Mouse (Mus musculus): ENCODE results near the gene Gm47955. TPM values are rescaled to one million over a fixed set of nuclear protein-coding genes. Genes with fewer than 3 reads are reported as not detected.
A peak's percentile ranks its signal among the peaks of the same experiment; 100 is the strongest.
"Not testable (repeated sequence)": the region's sequence is repeated elsewhere in the genome, so short reads cannot be mapped to it uniquely, and the experiment has no call there.

The Gm47955 gene
- polyA plus RNA-seq, 1 experiment from 2014 or later, result not detected

- WGBS, result 58% methylated on average over 4 of the region's 4 CpGs
- Histone ChIP-seq H3K27me3 (no peaks in the 10 kb centered on the region), H3K36me3 (no peaks in the 10 kb centered on the region), H3K4me1 (no peaks in the 10 kb centered on the region), H3K27ac (no peak overlapping the region), H3K9me3 (no peaks in the 10 kb centered on the region), H3K9ac (no peak overlapping the region), H3K4me2 (replicated peaks) (no peak overlapping the region), H3K4me3 (no peak overlapping the region)
- ATAC-seq (ENCODE audit: low FRiP score, low read depth), result no peak
Measured at GRCm38 (mm10) chr1:82972046-82972445, 12.0 kb downstream of the Gm47955 start.

GRCm38 (mm10) chr1:82973244-82973643, 13.2 kb downstream of the Gm47955 start:
- H3K9ac ChIP-seq, result no peak overlapping the region
- ATAC-seq (ENCODE audit: low FRiP score, low read depth), result no peak

GRCm38 (mm10) chr1:82973901-82974300, 13.8 kb downstream of the Gm47955 start:
- Histone ChIP-seq H3K4me1 (no peaks in the 10 kb centered on the region), H3K27me3 (no peaks in the 10 kb centered on the region), H3K27ac (no peak overlapping the region), H3K9ac (no peak overlapping the region), H3K9me3 (no peaks in the 10 kb centered on the region), H3K4me2 (replicated peaks) (no peak overlapping the region), H3K4me3 (no peak overlapping the region), H3K36me3 (no peaks in the 10 kb centered on the region)
- WGBS, result 71% methylated on average over 6 of the region's 6 CpGs
- no peak for ATAC-seq (ENCODE audit: low FRiP score, low read depth)

More at GRCm38 (mm10) chr1:82973244-82973643, 13.2 kb downstream of the Gm47955 start:
- 70% methylated on average over 1 of the region's 1 CpGs for WGBS
- H3K4me3 ChIP-seq, result no peak overlapping the region
- no peaks in the 10 kb centered on the region for H3K27me3 ChIP-seq
- no peak overlapping the region for H3K4me2 ChIP-seq (replicated peaks)
- no peak overlapping the region for H3K27ac ChIP-seq
- H3K9me3 ChIP-seq, result no peaks in the 10 kb centered on the region
- H3K36me3 ChIP-seq, result no peaks in the 10 kb centered on the region
- H3K4me1 ChIP-seq, result no peaks in the 10 kb centered on the region

GRCm38 (mm10) chr1:82974342-82974741, 14.3 kb downstream of the Gm47955 start:
- no peak overlapping the region for H3K4me3 ChIP-seq
- H3K27me3 ChIP-seq, result no peaks in the 10 kb centered on the region
- WGBS, result 90% methylated on average over 9 of the region's 9 CpGs
- no peak overlapping the region for H3K27ac ChIP-seq
- no peak for ATAC-seq (ENCODE audit: low FRiP score, low read depth)
- no peak overlapping the region for H3K4me2 ChIP-seq (replicated peaks)
- H3K36me3 ChIP-seq, result no peaks in the 10 kb centered on the region
- no peak overlapping the region for H3K9ac ChIP-seq
- H3K9me3 ChIP-seq, result no peaks in the 10 kb centered on the region
- no peaks in the 10 kb centered on the region for H3K4me1 ChIP-seq

GRCm38 (mm10) chr1:82975750-82976149, 15.7 kb downstream of the Gm47955 start:
- ATAC-seq (ENCODE audit: low FRiP score, low read depth), result no peak
- Histone ChIP-seq H3K4me1 (no peaks in the 10 kb centered on the region), H3K9me3 (no peaks in the 10 kb centered on the region), H3K36me3 (no peaks in the 10 kb centered on the region), H3K27ac (no peak overlapping the region), H3K27me3 (no peaks in the 10 kb centered on the region), H3K4me2 (replicated peaks) (no peak overlapping the region), H3K4me3 (no peak overlapping the region), H3K9ac (no peak overlapping the region)
- 82% methylated on average over 5 of the region's 5 CpGs for WGBS

GRCm38 (mm10) chr1:82977840-82978239, 17.8 kb downstream of the Gm47955 start:
- Histone ChIP-seq H3K36me3 (no peaks in the 10 kb centered on the region), H3K4me3 (no peak overlapping the region), H3K9me3 (no peaks in the 10 kb centered on the region), H3K4me1 (no peaks in the 10 kb centered on the region), H3K4me2 (replicated peaks) (no peak overlapping the region), H3K27ac (no peak overlapping the region), H3K9ac (no peak overlapping the region), H3K27me3 (no peaks in the 10 kb centered on the region)
- ATAC-seq (ENCODE audit: low FRiP score, low read depth), result no peak

GRCm38 (mm10) chr1:82986738-82987137, 26.7 kb downstream of the Gm47955 start:
- ATAC-seq (ENCODE audit: low FRiP score, low read depth), result no peak
- Histone ChIP-seq H3K27ac (no peak overlapping the region), H3K36me3 (no peaks in the 10 kb centered on the region), H3K4me1 (no peaks in the 10 kb centered on the region), H3K4me3 (no peak overlapping the region), H3K27me3 (no peaks in the 10 kb centered on the region), H3K9ac (no peak overlapping the region), H3K4me2 (replicated peaks) (no peak overlapping the region), H3K9me3 (peaks cover 8% of the 10 kb centered on the region; the same call in 1 of the 2 replicates)
- 90% methylated on average over 6 of the region's 6 CpGs for WGBS

- 41% methylated on average over 4 of the region's 4 CpGs for WGBS
- no peak overlapping the region for H3K4me3 ChIP-seq
- H3K4me1 ChIP-seq, result no peaks in the 10 kb centered on the region
- H3K9me3 ChIP-seq, result peaks cover 8% of the 10 kb centered on the region; the same call in 1 of the 2 replicates
- H3K4me2 ChIP-seq (replicated peaks), result no peak overlapping the region
- H3K27ac ChIP-seq, result no peak overlapping the region
- H3K9ac ChIP-seq, result no peak overlapping the region
- no peaks in the 10 kb centered on the region for H3K27me3 ChIP-seq
- no peaks in the 10 kb centered on the region for H3K36me3 ChIP-seq
- ATAC-seq (ENCODE audit: low FRiP score, low read depth), result peak; percentile 51; the same call in 1 of the 2 replicates
Measured at GRCm38 (mm10) chr1:82987530-82988198, 27.6 kb downstream of the Gm47955 start.

- ATAC-seq (ENCODE audit: low FRiP score, low read depth), result no peak
- no peak overlapping the region for H3K27ac ChIP-seq
- no peak overlapping the region for H3K4me2 ChIP-seq (replicated peaks)
- no peak overlapping the region for H3K4me3 ChIP-seq
- no peaks in the 10 kb centered on the region for H3K27me3 ChIP-seq
- WGBS, result 56% methylated on average over 4 of the region's 4 CpGs
- no peaks in the 10 kb centered on the region for H3K9me3 ChIP-seq
- no peaks in the 10 kb centered on the region for H3K36me3 ChIP-seq
- H3K4me1 ChIP-seq, result no peaks in the 10 kb centered on the region
- H3K9ac ChIP-seq, result no peak overlapping the region
Measured at GRCm38 (mm10) chr1:82991062-82991461, 31.0 kb downstream of the Gm47955 start.

GRCm38 (mm10) chr1:82991596-82991995, 31.5 kb downstream of the Gm47955 start:
- no peaks in the 10 kb centered on the region for H3K27me3 ChIP-seq
- H3K36me3 ChIP-seq, result no peaks in the 10 kb centered on the region
- H3K9ac ChIP-seq, result no peak overlapping the region
- H3K4me3 ChIP-seq, result no peak overlapping the region
- ATAC-seq (ENCODE audit: low FRiP score, low read depth), result no peak
- H3K9me3 ChIP-seq, result no peaks in the 10 kb centered on the region
- no peak overlapping the region for H3K27ac ChIP-seq
- WGBS, result 76% methylated on average over 3 of the region's 3 CpGs
- H3K4me2 ChIP-seq (replicated peaks), result no peak overlapping the region
- no peaks in the 10 kb centered on the region for H3K4me1 ChIP-seq

- Histone ChIP-seq H3K4me3 (no peak overlapping the region), H3K4me2 (replicated peaks) (no peak overlapping the region), H3K4me1 (no peaks in the 10 kb centered on the region), H3K9ac (no peak overlapping the region), H3K36me3 (no peaks in the 10 kb centered on the region), H3K9me3 (no peaks in the 10 kb centered on the region), H3K27me3 (no peaks in the 10 kb centered on the region), H3K27ac (no peak overlapping the region)
- no peak for ATAC-seq (ENCODE audit: low FRiP score, low read depth)
- WGBS, result 87% methylated on average over 6 of the region's 6 CpGs
Measured at GRCm38 (mm10) chr1:82992093-82992492, 32.0 kb downstream of the Gm47955 start.

GRCm38 (mm10) chr1:82993947-82994346, 33.9 kb downstream of the Gm47955 start:
- no peaks in the 10 kb centered on the region for H3K27me3 ChIP-seq
- no peaks in the 10 kb centered on the region for H3K9me3 ChIP-seq
- H3K4me1 ChIP-seq, result no peaks in the 10 kb centered on the region
- H3K4me3 ChIP-seq, result no peak overlapping the region
- H3K9ac ChIP-seq, result no peak overlapping the region
- 83% methylated on average over 3 of the region's 3 CpGs for WGBS
- no peaks in the 10 kb centered on the region for H3K36me3 ChIP-seq
- no peak overlapping the region for H3K27ac ChIP-seq
- no peak for ATAC-seq (ENCODE audit: low FRiP score, low read depth)
- no peak overlapping the region for H3K4me2 ChIP-seq (replicated peaks)

GRCm38 (mm10) chr1:83000306-83000705, 40.2 kb downstream of the Gm47955 start, which contains the start of gene Gm47959:
Gm47959 (plus strand) TSS chr1:83000548.
- H3K4me1 ChIP-seq; H3K4me3 ChIP-seq; H3K4me2 ChIP-seq (replicated peaks); ATAC-seq (ENCODE audit: low FRiP score, low read depth); H3K36me3 ChIP-seq; H3K27ac ChIP-seq; H3K9me3 ChIP-seq; H3K27me3 ChIP-seq; H3K9ac ChIP-seq: not testable (repeated sequence)
- WGBS, result 97% methylated on average over 9 of the region's 9 CpGs
